Mouse (Mus musculus) hindbrain, embryonic 11.5 days (tissue): Measurements from ENCODE around the gene Tmem63a. TPM values are rescaled to one million over a fixed set of nuclear protein-coding genes. Genes with fewer than 3 reads are reported as not detected.

Experiments used
- ATAC-seq: fragments of 200-750 bp; cut with Nextera tagmentation; 2 replicates; pipeline ENCODE4 v1.8.0; 2017; ENCODE audit warnings: mild to moderate bottlenecking, moderate TSS enrichment, moderate library complexity; ENCODE audit not compliant: low FRiP score
- DNase-seq: peaks from one replicate; pipeline ENCODE4 v3.0.0-alpha.2; 2015; ENCODE audit warnings: low spot score
- H3K27ac ChIP-seq: fragments of 300-500 bp; sonication (generic); 2 replicates; pipeline ENCODE4 v1.5.1; 2014; ENCODE audit warnings: mild to moderate bottlenecking, low read depth, low read length
- H3K27me3 ChIP-seq: fragments of 300-500 bp; sonication (generic); 2 replicates; pipeline ENCODE4 v1.6.1; 2014; ENCODE audit warnings: mild to moderate bottlenecking, low read length, moderate library complexity, mixed read lengths; ENCODE audit not compliant: control insufficient read depth, insufficient read depth
- H3K36me3 ChIP-seq: fragments of 300-500 bp; sonication (generic); 2 replicates; pipeline ENCODE4 v1.6.1; 2014; ENCODE audit warnings: mild to moderate bottlenecking, low read length, moderate library complexity, mixed read lengths; ENCODE audit not compliant: control insufficient read depth, insufficient read depth
- H3K4me1 ChIP-seq: fragments of 300-500 bp; sonication (generic); replicated peaks from 2 replicates; pipeline ENCODE4 v1.6.1; 2014; ENCODE audit warnings: low read length, mixed read lengths; ENCODE audit not compliant: control insufficient read depth, insufficient read depth
- H3K4me2 ChIP-seq: fragments of 300-500 bp; sonication (generic); replicated peaks from 2 replicates; pipeline ENCODE4 v1.6.1; 2014; ENCODE audit warnings: mild to moderate bottlenecking, low read depth, low read length
- H3K4me3 ChIP-seq: fragments of 300-500 bp; sonication (generic); 2 replicates; pipeline ENCODE4 v1.5.1; 2014; ENCODE audit warnings: low read depth, low read length
- H3K9ac ChIP-seq: fragments of 300-500 bp; sonication (generic); 2 replicates; pipeline ENCODE4 v1.6.1; 2014; ENCODE audit warnings: low read depth, low read length
- H3K9me3 ChIP-seq: fragments of 300-500 bp; sonication (generic); 2 replicates; pipeline ENCODE4 v1.6.1; 2016; ENCODE audit warnings: low read length; ENCODE audit not compliant: control insufficient read depth
- WGBS: fragments of 180-500 bp; shearing (Covaris S2); extraction: QIAGEN DNeasy Blood & Tissue Kit; methylation state at CpG from one replicate; pipeline ENCODE4 v1.1.7; 2014; 5-methylcytosine and 5-hydroxymethylcytosine counted together
- polyA plus RNA-seq: library from polyadenylated mRNA; unstranded; fragments of >200 nt; fragmentation: Nextera tagmentation; extraction: Ambion mirVana; gene quantifications from 2 replicates; pipeline ENCODE4 v1.2.1, GENCODE M21; 2014

The Tmem63a gene
- polyA plus RNA-seq, 1 experiment from 2014 or later = 3.0 TPM

DNA sequence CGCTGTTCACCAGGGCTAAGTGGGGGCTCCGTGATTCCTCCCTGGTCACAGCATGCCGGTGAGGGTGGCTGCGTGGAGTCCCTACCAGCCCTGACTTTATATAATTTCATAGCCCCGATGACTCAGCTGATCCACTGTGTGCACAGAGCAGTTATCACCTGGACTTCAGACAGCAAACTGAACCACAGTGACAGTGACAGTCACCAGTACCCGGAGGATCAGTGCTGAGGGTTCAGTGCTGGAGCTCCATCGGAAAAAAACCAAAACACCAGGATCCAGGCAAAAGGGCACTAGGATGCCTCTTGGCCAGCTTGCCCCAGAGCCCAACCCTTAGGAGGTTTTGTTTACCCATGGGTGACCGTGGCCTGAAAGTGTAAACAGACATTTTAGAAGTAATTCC, 63.2 kb downstream of the Tmem63a start:
- 89% methylated on average over 8 of the region's 8 CpGs for WGBS
- H3K27me3 ChIP-seq = no peaks in the 10 kb centered on the region

DNA sequence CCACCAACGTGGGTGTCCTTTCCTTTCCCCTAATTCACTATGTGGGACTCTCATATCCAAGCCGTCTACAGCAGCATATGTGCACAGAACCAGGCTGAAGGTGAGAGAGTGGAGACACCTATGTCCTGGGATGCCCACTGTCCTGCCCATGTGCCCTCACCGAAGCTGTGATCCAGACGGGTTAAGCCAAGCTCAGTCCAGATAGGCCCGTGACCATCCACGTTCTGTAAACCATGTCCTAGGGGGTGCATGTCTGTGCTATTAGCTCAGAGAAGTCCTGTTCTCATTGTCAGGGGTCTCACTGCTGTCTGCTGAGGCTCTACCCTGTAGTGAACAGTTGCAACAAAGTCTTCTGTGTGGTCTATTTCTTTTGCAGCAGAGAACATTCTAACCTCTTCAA, 65.7 kb downstream of the Tmem63a start:
- H3K9ac ChIP-seq = no peak overlapping the region
- no peaks in the 10 kb centered on the region for H3K36me3 ChIP-seq
- no peaks in the 10 kb centered on the region for H3K27me3 ChIP-seq
- H3K27ac ChIP-seq = no peak overlapping the region
- no peak overlapping the region for H3K4me3 ChIP-seq
- WGBS = 88% methylated on average over 6 of the region's 6 CpGs
- ATAC-seq (no peak), DNase-seq (no peak)
- no peak overlapping the region for H3K4me2 ChIP-seq
- H3K4me1 ChIP-seq = no peaks in the 10 kb centered on the region
- no peaks in the 10 kb centered on the region for H3K9me3 ChIP-seq

More for the DNA sequence above, 63.2 kb downstream of the Tmem63a start:
- DNase-seq = no peak
- Histone ChIP-seq H3K4me1 (no peaks in the 10 kb centered on the region), H3K36me3 (no peaks in the 10 kb centered on the region), H3K4me2 (no peak overlapping the region), H3K9me3 (no peaks in the 10 kb centered on the region), H3K27ac (no peak overlapping the region), H3K9ac (no peak overlapping the region), H3K4me3 (no peak overlapping the region)
- no peak for ATAC-seq

DNA sequence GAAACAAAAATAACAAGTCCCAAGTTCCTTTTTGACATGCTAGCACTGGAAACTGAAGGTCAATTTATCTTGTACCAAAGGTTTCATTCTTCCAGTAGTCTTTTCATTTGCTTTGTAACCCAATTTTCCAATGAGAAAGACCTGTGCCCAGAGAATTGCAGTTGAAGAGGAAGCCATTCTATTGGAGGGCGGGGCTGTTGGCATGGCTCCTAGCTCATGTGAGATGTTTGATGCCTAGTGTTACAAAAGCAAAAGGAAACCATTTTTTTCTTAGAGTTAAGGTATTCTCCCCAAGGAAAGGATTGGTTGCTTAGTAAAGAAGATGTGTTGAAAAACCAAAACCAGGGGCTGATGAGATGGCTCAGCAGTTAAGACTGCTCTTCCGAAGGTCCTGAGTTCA, 66.1 kb downstream of the Tmem63a start:
- H3K4me1 ChIP-seq = no peaks in the 10 kb centered on the region
- H3K36me3 ChIP-seq = no peaks in the 10 kb centered on the region
- no peak overlapping the region for H3K27ac ChIP-seq
- H3K9me3 ChIP-seq = no peaks in the 10 kb centered on the region
- H3K4me2 ChIP-seq = no peak overlapping the region
- H3K9ac ChIP-seq = no peak overlapping the region
- no peak overlapping the region for H3K4me3 ChIP-seq
- ATAC-seq (no peak), DNase-seq (no peak)
- WGBS = 98% methylated on average over 2 of the region's 2 CpGs
- no peaks in the 10 kb centered on the region for H3K27me3 ChIP-seq

DNA sequence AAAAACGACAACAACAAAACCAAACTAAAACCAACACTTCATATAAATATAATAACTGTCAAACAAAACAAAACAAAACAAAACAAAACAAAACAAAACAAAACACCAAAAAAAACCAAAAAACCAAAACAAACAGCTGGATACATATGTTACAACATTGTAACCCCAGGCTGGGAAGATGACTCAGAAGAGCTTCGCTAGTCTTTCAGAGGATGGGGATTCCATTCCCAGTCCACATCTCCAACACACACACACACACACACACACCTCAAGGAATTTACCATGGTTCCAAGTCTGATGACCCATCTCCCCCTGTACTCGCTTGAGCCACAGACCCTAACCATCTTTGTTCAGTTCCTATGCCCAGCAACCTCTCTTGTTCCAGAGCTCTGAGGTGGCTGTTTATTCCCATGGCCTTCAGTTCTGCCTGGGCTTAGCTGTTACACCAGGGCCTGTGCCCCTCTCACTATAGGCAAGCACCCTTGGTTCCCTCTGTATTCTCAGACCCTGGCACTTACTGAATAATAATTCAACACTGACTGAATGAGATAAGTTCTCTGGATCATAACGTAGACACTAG, 67.0 kb downstream of the Tmem63a start:
- no peak overlapping the region for H3K4me2 ChIP-seq
- H3K4me3 ChIP-seq = no peak overlapping the region
- no peak overlapping the region for H3K27ac ChIP-seq
- 87% methylated on average over 4 of the region's 4 CpGs for WGBS
- no peak overlapping the region for H3K9ac ChIP-seq
- no peak for DNase-seq
- no peaks in the 10 kb centered on the region for H3K36me3 ChIP-seq
- no peak for ATAC-seq
- H3K27me3 ChIP-seq = no peaks in the 10 kb centered on the region
- no peaks in the 10 kb centered on the region for H3K4me1 ChIP-seq
- no peaks in the 10 kb centered on the region for H3K9me3 ChIP-seq

DNA sequence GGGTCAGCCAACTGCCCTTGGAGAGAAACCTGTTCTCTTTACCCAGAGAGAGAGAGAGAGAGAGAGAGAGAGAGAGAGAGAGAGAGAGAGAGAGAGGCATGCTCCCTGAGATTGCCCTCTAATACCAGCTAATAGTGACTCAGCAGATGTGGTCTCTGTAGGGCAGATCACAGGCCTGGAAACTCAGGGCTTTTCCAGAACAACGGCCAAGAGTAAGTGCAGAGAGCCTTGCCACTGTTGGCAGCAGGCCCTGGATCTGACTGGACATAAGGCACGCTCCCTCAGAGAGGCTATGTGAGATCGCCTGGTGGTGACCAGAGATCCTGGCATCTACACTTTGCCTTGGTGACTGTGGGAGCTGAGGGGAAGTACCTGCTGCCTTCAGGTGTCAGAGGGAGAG, 67.6 kb downstream of the Tmem63a start:
- H3K9me3 ChIP-seq = no peaks in the 10 kb centered on the region
- ATAC-seq (no peak), DNase-seq (no peak)
- no peaks in the 10 kb centered on the region for H3K4me1 ChIP-seq
- WGBS = 70% methylated on average over 3 of the region's 3 CpGs
- no peak overlapping the region for H3K4me2 ChIP-seq
- no peak overlapping the region for H3K9ac ChIP-seq
- H3K27me3 ChIP-seq = no peaks in the 10 kb centered on the region
- H3K4me3 ChIP-seq = no peak overlapping the region
- no peak overlapping the region for H3K27ac ChIP-seq
- H3K36me3 ChIP-seq = no peaks in the 10 kb centered on the region

DNA sequence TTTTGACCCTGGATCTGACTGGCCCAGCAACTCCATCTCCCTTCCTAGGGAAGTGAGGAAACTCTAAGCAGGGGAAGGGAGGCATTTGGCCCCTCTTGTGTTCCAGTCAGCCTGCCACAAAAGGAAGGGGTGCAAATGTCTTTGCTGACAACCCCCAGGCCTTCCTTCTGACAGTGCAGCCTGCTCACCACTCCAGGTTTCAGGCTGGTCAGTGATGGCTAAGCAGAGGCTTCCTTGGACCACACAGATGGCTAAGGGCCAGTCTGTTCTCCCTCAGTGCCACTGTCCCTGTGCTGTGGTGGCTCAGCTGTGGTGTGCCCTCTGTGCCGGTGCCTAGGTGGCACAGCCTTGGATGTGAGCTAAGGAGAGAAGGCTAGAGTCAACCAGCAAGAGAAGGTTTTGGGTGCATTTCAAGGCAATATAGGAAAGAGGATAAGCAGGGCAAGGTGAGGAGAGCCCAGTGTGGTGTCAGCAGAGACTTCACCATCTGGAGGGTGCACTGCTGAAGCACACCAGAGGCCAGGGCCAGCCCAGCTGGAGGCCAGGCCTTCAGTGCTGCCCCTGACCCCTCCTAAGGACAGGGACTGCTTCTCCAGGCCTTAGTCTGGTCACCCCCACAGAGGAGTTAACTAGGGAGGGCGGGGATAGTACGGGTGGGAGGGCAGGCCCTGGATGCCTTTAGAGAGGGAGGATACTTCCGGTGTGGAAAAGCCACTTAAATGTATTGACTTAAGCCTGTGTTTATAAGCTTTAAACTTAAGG, 68.2 kb downstream of the Tmem63a start:
- Histone ChIP-seq H3K36me3 (no peaks in the 10 kb centered on the region), H3K4me1 (no peaks in the 10 kb centered on the region), H3K9ac (no peak overlapping the region), H3K9me3 (no peaks in the 10 kb centered on the region), H3K4me3 (no peak overlapping the region), H3K27me3 (no peaks in the 10 kb centered on the region), H3K27ac (no peak overlapping the region), H3K4me2 (no peak overlapping the region)
- ATAC-seq (no peak), DNase-seq (no peak)
- WGBS = 73% methylated on average over 4 of the region's 4 CpGs

DNA sequence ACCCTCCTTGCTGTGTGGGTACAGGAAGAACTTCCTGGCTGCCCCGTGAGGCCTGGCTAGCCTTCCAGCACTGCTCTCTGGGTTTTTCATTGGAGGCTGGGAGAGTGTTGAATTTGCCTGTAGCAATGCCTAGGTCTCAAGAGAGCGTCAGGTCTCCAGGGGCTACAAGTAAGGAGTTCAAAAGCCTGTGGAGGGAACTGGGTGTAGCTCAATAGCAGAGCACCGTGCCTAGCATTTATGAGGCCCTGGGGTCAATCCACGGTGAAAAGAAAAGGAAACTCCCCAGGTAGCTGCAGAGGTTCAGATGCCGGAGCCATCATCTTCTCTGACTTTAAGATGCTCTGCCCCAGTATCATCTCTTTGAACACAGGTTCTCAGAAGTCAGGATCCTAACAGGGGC, 69.5 kb downstream of the Tmem63a start:
- H3K4me1 ChIP-seq = no peaks in the 10 kb centered on the region
- no peak overlapping the region for H3K4me3 ChIP-seq
- H3K9me3 ChIP-seq = no peaks in the 10 kb centered on the region
- no peaks in the 10 kb centered on the region; the same call in 1 of the 2 replicates for H3K27me3 ChIP-seq
- ATAC-seq (no peak), DNase-seq (no peak)
- no peak overlapping the region for H3K27ac ChIP-seq
- H3K4me2 ChIP-seq = no peak overlapping the region
- H3K36me3 ChIP-seq = no peaks in the 10 kb centered on the region
- 61% methylated on average over 5 of the region's 5 CpGs for WGBS
- no peak overlapping the region for H3K9ac ChIP-seq

DNA sequence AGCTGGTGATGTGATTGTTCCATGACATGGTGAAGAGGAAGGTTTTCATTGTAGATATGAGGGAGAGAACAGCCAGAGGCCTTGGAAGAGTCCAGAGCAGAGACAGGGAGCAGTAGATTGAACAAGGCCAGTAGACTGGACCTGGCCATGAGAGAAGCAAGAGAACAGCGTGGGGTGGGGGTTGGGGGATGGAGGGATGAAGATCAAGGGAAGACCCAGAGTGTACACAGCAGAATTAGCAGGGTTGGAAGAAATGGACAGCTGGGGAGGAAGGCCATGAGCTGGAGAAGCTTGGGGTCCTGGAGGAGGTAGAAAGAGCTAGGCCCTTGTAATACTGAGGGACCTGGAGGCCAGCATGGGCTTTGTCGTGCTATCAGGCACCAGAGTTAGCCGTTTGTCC, 70.3 kb downstream of the Tmem63a start:
- Histone ChIP-seq H3K9me3 (no peaks in the 10 kb centered on the region), H3K4me3 (no peak overlapping the region)
- WGBS = 83% methylated on average over 3 of the region's 3 CpGs

DNA sequence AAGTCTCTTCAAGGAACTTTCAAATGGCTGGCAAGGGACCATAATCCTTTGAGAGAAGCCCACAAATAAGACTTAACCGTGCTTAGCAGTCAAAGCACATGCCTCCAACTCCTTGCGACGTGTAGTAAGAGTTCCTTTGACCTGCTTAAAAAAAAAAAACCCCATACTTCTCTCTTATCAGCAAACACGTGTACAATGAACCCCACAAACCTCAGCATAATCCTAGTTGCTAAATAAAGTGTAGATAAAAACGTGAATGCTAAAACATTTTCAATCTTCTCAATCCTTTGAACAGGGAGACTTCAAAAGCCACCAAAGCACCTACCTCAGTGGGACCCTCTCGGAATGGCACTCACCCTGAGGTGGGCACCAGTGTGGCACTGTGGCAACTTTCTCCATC, 71.3 kb downstream of the Tmem63a start:
- Histone ChIP-seq H3K9me3 (no peaks in the 10 kb centered on the region), H3K4me2 (no peak overlapping the region), H3K27ac (no peak overlapping the region), H3K27me3 (peaks cover 4% of the 10 kb centered on the region), H3K4me3 (no peak overlapping the region), H3K4me1 (no peaks in the 10 kb centered on the region), H3K9ac (no peak overlapping the region), H3K36me3 (no peaks in the 10 kb centered on the region)
- DNase-seq (no peak), ATAC-seq (no peak)
- WGBS = 78% methylated on average over 6 of the region's 6 CpGs

More for the DNA sequence above, 70.3 kb downstream of the Tmem63a start:
- DNase-seq (no peak), ATAC-seq (no peak)
- Histone ChIP-seq H3K9ac (no peak overlapping the region), H3K36me3 (no peaks in the 10 kb centered on the region), H3K27ac (no peak overlapping the region), H3K27me3 (no peaks in the 10 kb centered on the region; the same call in 1 of the 2 replicates), H3K4me2 (no peak overlapping the region), H3K4me1 (no peaks in the 10 kb centered on the region)
